Mouse (Mus musculus) neural tube, embryonic 11.5 days (tissue): ENCODE results near the gene Cnot4. TPM values are rescaled to one million over a fixed set of nuclear protein-coding genes. Genes with fewer than 3 reads are reported as not detected.

Source experiments
- ATAC-seq: fragments of 200-750 bp; cut with Nextera tagmentation; 2 replicates; pipeline ENCODE4 v1.8.0; 2017; ENCODE audit warnings: moderate number of reproducible peaks, mild to moderate bottlenecking, moderate TSS enrichment, moderate library complexity; ENCODE audit not compliant: insufficient read depth, low FRiP score, low TSS enrichment
- DNase-seq: peaks from one replicate; pipeline ENCODE4 v3.0.0-alpha.2; 2015; ENCODE audit warnings: low spot score
- H3K27ac ChIP-seq: fragments of 300-500 bp; sonication (generic); 2 replicates; pipeline ENCODE4 v1.5.1; 2014; ENCODE audit warnings: low read depth, mild to moderate bottlenecking, low read length
- H3K27me3 ChIP-seq: fragments of 300-500 bp; sonication (generic); 2 replicates; pipeline ENCODE4 v1.6.1; 2014; ENCODE audit warnings: mild to moderate bottlenecking, low read length, mixed read lengths; ENCODE audit not compliant: control insufficient read depth, insufficient read depth
- H3K36me3 ChIP-seq: fragments of 300-500 bp; sonication (generic); 2 replicates; pipeline ENCODE4 v1.6.1; 2014; ENCODE audit warnings: mild to moderate bottlenecking, low read length, moderate library complexity, mixed read lengths; ENCODE audit not compliant: control insufficient read depth, insufficient read depth
- H3K4me1 ChIP-seq: fragments of 300-500 bp; sonication (generic); 2 replicates; pipeline ENCODE4 v1.6.1; 2014; ENCODE audit warnings: low read length, mixed read lengths; ENCODE audit not compliant: control insufficient read depth, insufficient read depth
- H3K4me2 ChIP-seq: fragments of 300-500 bp; sonication (generic); 2 replicates; pipeline ENCODE4 v1.6.1; 2014; ENCODE audit warnings: low read depth, mild to moderate bottlenecking, moderate library complexity
- H3K4me3 ChIP-seq: fragments of 300-500 bp; sonication (generic); 2 replicates; pipeline ENCODE4 v1.5.1; 2014; ENCODE audit warnings: low read depth, low read length
- H3K9ac ChIP-seq: fragments of 300-500 bp; sonication (generic); 2 replicates; pipeline ENCODE4 v1.6.1; 2014; ENCODE audit warnings: mild to moderate bottlenecking, low read length
- H3K9me3 ChIP-seq: fragments of 300-500 bp; sonication (generic); 2 replicates; pipeline ENCODE4 v1.6.1; 2016; ENCODE audit warnings: low read length; ENCODE audit not compliant: control insufficient read depth
- WGBS: fragments of 180-500 bp; shearing (Covaris S2); extraction: QIAGEN DNeasy Blood & Tissue Kit; methylation state at CpG from one replicate; pipeline ENCODE4 v1.1.7; 2014; 5-methylcytosine and 5-hydroxymethylcytosine counted together
- polyA plus RNA-seq: library from polyadenylated mRNA; unstranded; fragments of >200 nt; fragmentation: Nextera tagmentation; extraction: Ambion mirVana; gene quantifications from 2 replicates; pipeline ENCODE4 v1.2.1, GENCODE M21; 2014

Cnot4 gene
- polyA plus RNA-seq, 1 experiment from 2014 or later: 38.8 TPM

- Histone ChIP-seq H3K4me2 (peak overlapping the region; percentile 42), H3K9ac (no peak overlapping the region; the same call in 1 of the 2 replicates), H3K36me3 (no peaks in the 10 kb centered on the region), H3K4me3 (peak overlapping the region; percentile 20; the same call in 1 of the 2 replicates), H3K4me1 (0 out of 2 replicates have a peak, but pooled peaks cover 4% of the 10 kb centered on the region), H3K27me3 (no peaks in the 10 kb centered on the region), H3K27ac (no peak overlapping the region), H3K9me3 (no peaks in the 10 kb centered on the region)
- DNase-seq (no peak), ATAC-seq (no peak)
- 84% methylated on average over 5 of the region's 5 CpGs for WGBS
These were observed 138.8 kb downstream of the Cnot4 start for GRCm38 (mm10) chr6:34994692-34995091.

- ATAC-seq (no peak), DNase-seq (no peak)
- Histone ChIP-seq H3K4me3 (no peak overlapping the region), H3K27me3 (no peaks in the 10 kb centered on the region), H3K27ac (no peak overlapping the region), H3K9ac (no peak overlapping the region), H3K36me3 (no peaks in the 10 kb centered on the region), H3K9me3 (no peaks in the 10 kb centered on the region), H3K4me1 (peaks cover 8% of the 10 kb centered on the region), H3K4me2 (no peak overlapping the region)
- 76% methylated on average over 6 of the region's 6 CpGs for WGBS
These were observed 144.3 kb downstream of the Cnot4 start for GRCm38 (mm10) chr6:34989263-34989662.

- no peak within 1 kb of the TSS for H3K4me3 ChIP-seq
- H3K27me3 ChIP-seq: no peaks in the 10 kb centered on the region
- DNase-seq: peak; percentile 40
- H3K36me3 ChIP-seq: no peaks in the 10 kb centered on the region
- no peak for ATAC-seq
- no peak within 1 kb of the TSS; the same call in 1 of the 2 replicates for H3K9ac ChIP-seq
- H3K4me2 ChIP-seq: 0 out of 2 replicates have a peak within 1 kb of the TSS, but pooled peaks have one; percentile 9
- WGBS: 12% methylated on average over 20 of the region's 20 CpGs
- H3K4me1 ChIP-seq: peaks cover 8% of the 10 kb centered on the region
- no peak within 1 kb of the TSS for H3K27ac ChIP-seq
- no peaks in the 10 kb centered on the region for H3K9me3 ChIP-seq
These were observed 145.3 kb downstream of the Cnot4 start, which contains the start of gene Slc23a4 for GRCm38 (mm10) chr6:34988081-34988761. Gene Slc23a4 (minus strand): TSS chr6:34988404.

- Histone ChIP-seq H3K27ac (no peak overlapping the region), H3K27me3 (no peaks in the 10 kb centered on the region), H3K4me2 (no peak overlapping the region), H3K9ac (no peak overlapping the region), H3K9me3 (no peaks in the 10 kb centered on the region), H3K36me3 (no peaks in the 10 kb centered on the region), H3K4me1 (peaks cover 8% of the 10 kb centered on the region), H3K4me3 (no peak overlapping the region)
- WGBS: 92% methylated on average over 12 of the region's 12 CpGs
- no peak for DNase-seq
- no peak for ATAC-seq
These were observed 146.4 kb downstream of the Cnot4 start for GRCm38 (mm10) chr6:34987085-34987645.

GRCm38 (mm10) chr6:34980661-34981060 is 152.9 kb downstream of the Cnot4 start:
- no peaks in the 10 kb centered on the region for H3K36me3 ChIP-seq
- no peaks in the 10 kb centered on the region for H3K9me3 ChIP-seq
- no peak overlapping the region for H3K9ac ChIP-seq
- DNase-seq (no peak), ATAC-seq (no peak)
- no peak overlapping the region for H3K27ac ChIP-seq
- H3K27me3 ChIP-seq: no peaks in the 10 kb centered on the region
- no peak overlapping the region for H3K4me3 ChIP-seq
- WGBS: 62% methylated on average over 9 of the region's 9 CpGs
- no peak overlapping the region for H3K4me2 ChIP-seq
- no peaks in the 10 kb centered on the region for H3K4me1 ChIP-seq

GRCm38 (mm10) chr6:34979291-34979690 is 154.2 kb downstream of the Cnot4 start:
- Histone ChIP-seq H3K9me3 (no peaks in the 10 kb centered on the region), H3K27me3 (no peaks in the 10 kb centered on the region), H3K4me1 (no peaks in the 10 kb centered on the region), H3K4me3 (no peak overlapping the region), H3K9ac (no peak overlapping the region), H3K36me3 (no peaks in the 10 kb centered on the region), H3K27ac (no peak overlapping the region), H3K4me2 (no peak overlapping the region)
- WGBS: 78% methylated on average over 3 of the region's 3 CpGs
- no peak for ATAC-seq
- no peak for DNase-seq

Other genes starting within 250 kb of the Cnot4 start
- 11.0 and 12.0 TPM in 2 replicates for gene Wdr91, start 222.8 kb downstream of the Cnot4 start, polyA plus RNA-seq
- 0.20 TPM in 1 of 2 replicates, not detected in the other for gene Stra8, start 213.6 kb downstream of the Cnot4 start, polyA plus RNA-seq
- gene Slc23a4, start 145.3 kb downstream of the Cnot4 start, polyA plus RNA-seq: 0.37 and 0.77 TPM in 2 replicates
- gene Nup205, start 43.7 kb upstream of the Cnot4 start, polyA plus RNA-seq: 55.7 and 56.1 TPM in 2 replicates
- gene Slc13a4, start 174.4 kb upstream of the Cnot4 start, polyA plus RNA-seq: 0.15 TPM in 1 of 2 replicates, not detected in the other
- gene Fam180a, start 192.4 kb upstream of the Cnot4 start, polyA plus RNA-seq: not detected in 2 replicates